Mouse (Mus musculus): Measurements from ENCODE around the gene C1qtnf12. TPM values are rescaled to one million over a fixed set of nuclear protein-coding genes. Genes with fewer than 3 reads are reported as not detected.

Gene C1qtnf12
- polyA plus RNA-seq, 1 experiment from 2014 or later = 12.3 TPM

GRCm38 (mm10) chr4:155972651-155973050 is 10.5 kb downstream of the C1qtnf12 start:
- no peak for ATAC-seq (ENCODE audit: low FRiP score)
- 0 out of 2 replicates have a peak, but pooled peaks cover 3% of the 10 kb centered on the region for H3K9me3 ChIP-seq

GRCm38 (mm10) chr4:155973239-155973638 is 11.1 kb downstream of the C1qtnf12 start:
- Histone ChIP-seq H3K27me3 (no peaks in the 10 kb centered on the region), H3K4me1 (replicated peaks) (no peaks in the 10 kb centered on the region), H3K9me3 (0 out of 2 replicates have a peak, but pooled peaks cover 3% of the 10 kb centered on the region), H3K27ac (no peak overlapping the region), H3K4me2 (no peak overlapping the region), H3K4me3 (no peak overlapping the region), H3K36me3 (peaks cover 5% of the 10 kb centered on the region; the same call in 1 of the 2 replicates), H3K9ac (no peak overlapping the region)
- WGBS = 90% methylated on average over 2 of the region's 2 CpGs
- no peak for ATAC-seq (ENCODE audit: low FRiP score)

More at GRCm38 (mm10) chr4:155972651-155973050, 10.5 kb downstream of the C1qtnf12 start:
- 49% methylated on average over 6 of the region's 6 CpGs for WGBS
- no peak overlapping the region for H3K9ac ChIP-seq
- H3K27ac ChIP-seq = no peak overlapping the region
- H3K27me3 ChIP-seq = no peaks in the 10 kb centered on the region
- peaks cover 7% of the 10 kb centered on the region; the same call in 1 of the 2 replicates for H3K36me3 ChIP-seq
- H3K4me1 ChIP-seq (replicated peaks) = no peaks in the 10 kb centered on the region
- H3K4me3 ChIP-seq = no peak overlapping the region
- H3K4me2 ChIP-seq = no peak overlapping the region

GRCm38 (mm10) chr4:155981436-155982082 is 19.4 kb downstream of the C1qtnf12 start:
- H3K27me3 ChIP-seq = no peaks in the 10 kb centered on the region; the same call in 1 of the 2 replicates
- ATAC-seq (ENCODE audit: low FRiP score) = no peak
- WGBS = 82% methylated on average over 12 of the region's 12 CpGs

GRCm38 (mm10) chr4:155983788-155984187 is 21.7 kb downstream of the C1qtnf12 start:
- WGBS = 18% methylated on average over 2 of the region's 2 CpGs
- Histone ChIP-seq H3K4me2 (no peak overlapping the region), H3K27ac (no peak overlapping the region), H3K27me3 (no peaks in the 10 kb centered on the region; the same call in 1 of the 2 replicates), H3K36me3 (no peaks in the 10 kb centered on the region), H3K4me1 (replicated peaks) (peaks cover 4% of the 10 kb centered on the region; the same call in 1 of the 2 replicates), H3K9me3 (no peaks in the 10 kb centered on the region), H3K4me3 (no peak overlapping the region), H3K9ac (no peak overlapping the region)
- no peak for ATAC-seq (ENCODE audit: low FRiP score)

More at GRCm38 (mm10) chr4:155981436-155982082, 19.4 kb downstream of the C1qtnf12 start:
- Histone ChIP-seq H3K9ac (no peak overlapping the region), H3K4me1 (replicated peaks) (peaks cover 4% of the 10 kb centered on the region; the same call in 1 of the 2 replicates), H3K36me3 (no peaks in the 10 kb centered on the region), H3K4me2 (no peak overlapping the region), H3K9me3 (0 out of 2 replicates have a peak, but pooled peaks cover 3% of the 10 kb centered on the region), H3K27ac (no peak overlapping the region), H3K4me3 (no peak overlapping the region)

DNA sequence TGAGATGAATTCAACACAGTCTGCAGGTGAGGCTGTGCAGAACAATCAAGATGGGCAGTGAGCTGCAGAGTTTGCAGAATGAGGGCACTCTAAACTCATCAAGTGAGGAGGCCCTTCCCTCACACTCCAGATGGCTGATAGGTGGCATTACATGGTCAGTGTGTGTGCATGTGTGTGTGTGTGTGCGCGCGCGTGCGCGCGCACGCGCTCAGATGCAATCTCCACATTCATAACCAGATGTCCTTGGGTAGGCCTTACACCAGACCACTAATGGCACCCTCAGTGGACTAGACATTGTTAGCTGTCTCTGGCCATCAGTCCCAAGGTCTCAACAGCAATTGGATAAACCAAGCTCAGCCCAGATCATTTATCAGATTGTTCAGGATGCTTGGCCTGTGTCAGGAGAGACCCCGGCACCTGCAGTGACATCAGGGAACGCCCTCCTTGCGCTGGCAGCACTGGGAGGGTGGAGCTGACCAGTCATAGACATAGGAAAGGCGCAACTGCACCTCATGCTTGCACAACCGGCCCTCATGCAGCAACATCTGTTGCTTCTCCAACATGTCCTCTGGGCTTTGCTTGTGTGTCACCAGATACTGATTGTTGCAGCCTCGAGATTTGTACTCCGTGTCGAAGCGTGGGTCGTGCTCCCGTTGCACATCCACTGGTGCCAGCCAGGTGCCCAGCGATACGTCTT is 29.2 kb downstream of the C1qtnf12 start:
- peak; percentile 7; the same call in 1 of the 2 replicates for ATAC-seq (ENCODE audit: low FRiP score)
- WGBS = 89% methylated on average over 22 of the region's 22 CpGs
- peak overlapping the region; percentile 92 for H3K27ac ChIP-seq
- no peaks in the 10 kb centered on the region for H3K9me3 ChIP-seq
- peak overlapping the region; percentile 99 for H3K4me2 ChIP-seq
- peak overlapping the region; percentile 84 for H3K4me3 ChIP-seq
- peaks cover 40% of the 10 kb centered on the region for H3K4me1 ChIP-seq (replicated peaks)
- peaks cover 6% of the 10 kb centered on the region for H3K36me3 ChIP-seq
- no peaks in the 10 kb centered on the region for H3K27me3 ChIP-seq
- peak overlapping the region; percentile 78 for H3K9ac ChIP-seq

GRCm38 (mm10) chr4:155991908-155992230 is 29.8 kb downstream of the C1qtnf12 start:
- H3K36me3 ChIP-seq = peaks cover 11% of the 10 kb centered on the region
- no peaks in the 10 kb centered on the region for H3K27me3 ChIP-seq
- no peaks in the 10 kb centered on the region for H3K9me3 ChIP-seq
- H3K27ac ChIP-seq = peak overlapping the region; percentile 92
- peak overlapping the region; percentile 99 for H3K4me2 ChIP-seq
- H3K9ac ChIP-seq = peak overlapping the region; percentile 78
- H3K4me1 ChIP-seq (replicated peaks) = peaks cover 40% of the 10 kb centered on the region
- 28% methylated on average over 37 of the region's 37 CpGs for WGBS
- peak overlapping the region; percentile 84 for H3K4me3 ChIP-seq
- peak; percentile 37; the same call in 1 of the 2 replicates for ATAC-seq (ENCODE audit: low FRiP score)

- Histone ChIP-seq H3K36me3 (peaks cover 16% of the 10 kb centered on the region), H3K9ac (peak within 1 kb of the TSS; percentile 89), H3K9me3 (no peaks in the 10 kb centered on the region), H3K4me1 (replicated peaks) (peaks cover 40% of the 10 kb centered on the region), H3K4me2 (peak within 1 kb of the TSS; percentile 99), H3K27ac (peak within 1 kb of the TSS; percentile 95), H3K27me3 (no peaks in the 10 kb centered on the region), H3K4me3 (peak within 1 kb of the TSS; percentile 84)
- under 1% methylated on average over 96 of the region's 99 CpGs for WGBS
- peak; percentile 87 for ATAC-seq (ENCODE audit: low FRiP score)
These were observed 30.3 kb downstream of the C1qtnf12 start, which contains the start of the genes B3galt6 and Sdf4 for GRCm38 (mm10) chr4:155992241-155992905. TSS of gene B3galt6 (minus strand) at chr4:155992649. TSS of gene Sdf4 (plus strand) at chr4:155992872.

- Histone ChIP-seq H3K9ac (peak overlapping the region; percentile 89), H3K4me3 (peak overlapping the region; percentile 84), H3K4me1 (replicated peaks) (peaks cover 40% of the 10 kb centered on the region), H3K36me3 (peaks cover 22% of the 10 kb centered on the region), H3K27ac (peak overlapping the region; percentile 95), H3K27me3 (no peaks in the 10 kb centered on the region), H3K4me2 (peak overlapping the region; percentile 87), H3K9me3 (no peaks in the 10 kb centered on the region)
- peak; percentile 82 for ATAC-seq (ENCODE audit: low FRiP score)
- under 1% methylated on average over 70 of the region's 70 CpGs for WGBS
These were observed 30.9 kb downstream of the C1qtnf12 start for GRCm38 (mm10) chr4:155992906-155993547.

GRCm38 (mm10) chr4:155993606-155994005 is 31.5 kb downstream of the C1qtnf12 start:
- H3K27me3 ChIP-seq = no peaks in the 10 kb centered on the region
- peaks cover 40% of the 10 kb centered on the region for H3K4me1 ChIP-seq (replicated peaks)
- no peak for ATAC-seq (ENCODE audit: low FRiP score)
- H3K4me3 ChIP-seq = peak overlapping the region; percentile 84
- peak overlapping the region; percentile 95 for H3K27ac ChIP-seq
- H3K9me3 ChIP-seq = no peaks in the 10 kb centered on the region
- H3K36me3 ChIP-seq = peaks cover 28% of the 10 kb centered on the region
- peak overlapping the region; percentile 87 for H3K4me2 ChIP-seq
- WGBS = 7% methylated on average over 15 of the region's 15 CpGs
- H3K9ac ChIP-seq = peak overlapping the region; percentile 89

DNA sequence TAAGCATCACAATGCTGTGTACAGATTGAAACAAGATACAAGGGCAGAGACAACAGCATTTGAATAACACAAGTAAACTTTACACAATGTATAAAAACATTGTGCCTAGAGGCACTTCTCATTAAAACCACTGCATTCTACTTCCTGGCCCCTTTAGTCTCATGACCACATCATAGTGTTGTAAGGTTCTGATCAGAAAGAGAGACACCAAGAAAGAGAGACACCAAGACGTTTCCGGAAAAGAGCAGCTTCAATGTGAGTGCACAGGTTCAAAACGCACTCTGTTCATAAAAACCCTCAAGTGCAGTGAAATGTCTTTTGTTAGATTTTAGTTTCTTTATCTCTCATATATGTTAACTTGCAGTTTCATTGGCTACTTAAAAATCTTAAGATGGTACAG is 42.0 kb downstream of the C1qtnf12 start:
- no peaks in the 10 kb centered on the region for H3K4me1 ChIP-seq (replicated peaks)
- 91% methylated on average over 3 of the region's 3 CpGs for WGBS
- no peak overlapping the region for H3K9ac ChIP-seq
- H3K4me3 ChIP-seq = no peak overlapping the region
- no peaks in the 10 kb centered on the region for H3K27me3 ChIP-seq
- no peak for ATAC-seq (ENCODE audit: low FRiP score)
- H3K4me2 ChIP-seq = no peak overlapping the region
- H3K36me3 ChIP-seq = peaks cover 93% of the 10 kb centered on the region
- no peak overlapping the region for H3K27ac ChIP-seq
- H3K9me3 ChIP-seq = no peaks in the 10 kb centered on the region

- H3K4me1 ChIP-seq (replicated peaks) = no peaks in the 10 kb centered on the region
- no peaks in the 10 kb centered on the region for H3K9me3 ChIP-seq
- 96% methylated on average over 4 of the region's 4 CpGs for WGBS
- H3K9ac ChIP-seq = no peak overlapping the region
- H3K4me2 ChIP-seq = no peak overlapping the region
- H3K4me3 ChIP-seq = no peak overlapping the region
- H3K27ac ChIP-seq = no peak overlapping the region
- H3K27me3 ChIP-seq = no peaks in the 10 kb centered on the region
- peaks cover 94% of the 10 kb centered on the region for H3K36me3 ChIP-seq
- ATAC-seq (ENCODE audit: low FRiP score) = no peak
These were observed 46.3 kb downstream of the C1qtnf12 start for GRCm38 (mm10) chr4:156008369-156008768.

Data from hindbrain, embryonic 13.5 days (tissue).